Mouse (Mus musculus) heart, postnatal 0 days (tissue): ENCODE data around the gene Rps15a. TPM values are rescaled to one million over a fixed set of nuclear protein-coding genes. Genes with fewer than 3 reads are reported as not detected.

Source experiments
- ATAC-seq: fragments of 200-750 bp; cut with Nextera tagmentation; 2 replicates; pipeline ENCODE4 v1.8.0; 2017; ENCODE audit warnings: low read depth, moderate number of reproducible peaks, moderate library complexity; ENCODE audit not compliant: insufficient read depth
- DNase-seq: peaks from one replicate; pipeline ENCODE4 v3.0.0-alpha.2; 2016; ENCODE audit warnings: low spot score
- H3K27ac ChIP-seq: fragments of 300-500 bp; sonication (generic); 2 replicates; pipeline ENCODE4 v1.5.1; 2014; ENCODE audit warnings: low read depth, mild to moderate bottlenecking
- H3K27me3 ChIP-seq: fragments of 300-500 bp; sonication (generic); 2 replicates; pipeline ENCODE4 v1.6.1; 2014; ENCODE audit warnings: low read length, mixed read lengths; ENCODE audit not compliant: control insufficient read depth, insufficient read depth
- H3K36me3 ChIP-seq: fragments of 300-500 bp; sonication (generic); replicated peaks from 2 replicates; pipeline ENCODE4 v1.6.1; 2014; ENCODE audit warnings: low read length, mixed read lengths; ENCODE audit not compliant: control insufficient read depth, insufficient read depth
- H3K4me1 ChIP-seq: fragments of 300-500 bp; sonication (generic); 2 replicates; pipeline ENCODE4 v1.6.1; 2014; ENCODE audit warnings: antibody characterized with exemption; ENCODE audit not compliant: control insufficient read depth, insufficient read depth
- H3K4me2 ChIP-seq: fragments of 300-500 bp; sonication (generic); 2 replicates; pipeline ENCODE4 v1.6.1; 2014; ENCODE audit warnings: low read depth, mild to moderate bottlenecking, low read length, moderate library complexity
- H3K4me3 ChIP-seq: fragments of 300-500 bp; sonication (generic); 2 replicates; pipeline ENCODE4 v1.5.1; 2014; ENCODE audit warnings: low read depth, low read length
- H3K9ac ChIP-seq: fragments of 300-500 bp; sonication (generic); replicated peaks from 2 replicates; pipeline ENCODE4 v1.6.1; 2014; ENCODE audit warnings: low read depth, low read length, mixed read lengths
- H3K9me3 ChIP-seq: fragments of 300-500 bp; sonication (generic); replicated peaks from 2 replicates; pipeline ENCODE4 v1.6.1; 2016; ENCODE audit warnings: low read length; ENCODE audit not compliant: control insufficient read depth
- CTCF ChIP-seq: IDR thresholded peaks from 2 replicates; pipeline ENCODE4 v1.5.1; 2016; ENCODE audit warnings: antibody characterized with exemption, control low read depth, low read depth
- EP300 ChIP-seq: IDR thresholded peaks from 2 replicates; pipeline ENCODE4 v1.6.1; 2016; ENCODE audit warnings: antibody characterized with exemption, low read depth
- WGBS: fragments of 180-500 bp; shearing (Covaris S2); extraction: QIAGEN DNeasy Blood & Tissue Kit; methylation state at CpG from one replicate; pipeline ENCODE4 v1.1.7; 2014; 5-methylcytosine and 5-hydroxymethylcytosine counted together
- polyA plus RNA-seq: library from polyadenylated mRNA; unstranded; fragments of >200 nt; fragmentation: Nextera tagmentation; extraction: Ambion mirVana; gene quantifications from 2 replicates; pipeline ENCODE4 v1.2.1, GENCODE M21; 2015
- total RNA-seq: library from RNA; depleted of rRNA; stranded (reverse); fragments of >200 nt; gene quantifications from 2 replicates; pipeline ENCODE4 v1.2.3, GENCODE M21; 2014; ENCODE audit warnings: low replicate concordance; rRNA removed

The Rps15a gene
- total and polyA plus RNA-seq, 2 experiments from 2014 or later = 397 to 413 TPM

DNA sequence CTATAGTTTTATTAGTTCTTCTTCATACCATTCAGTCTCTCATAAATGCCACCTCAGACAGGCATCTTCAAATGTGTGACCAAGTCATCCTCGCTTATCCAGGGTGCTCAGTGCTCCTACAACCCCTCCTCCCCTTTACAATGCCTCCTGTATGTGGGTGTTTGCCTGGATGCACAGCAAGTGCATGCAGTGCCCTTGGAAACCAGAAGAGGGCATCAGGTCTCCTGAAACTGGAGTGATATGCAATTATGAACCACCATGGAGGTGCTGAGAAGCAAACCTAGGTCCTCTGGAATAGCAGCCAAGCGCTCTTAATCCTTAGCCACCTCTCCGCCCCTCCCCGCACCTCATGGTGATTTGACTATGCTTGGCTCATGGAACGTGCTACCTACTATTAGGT lies 36.9 kb downstream of the Rps15a start:
- H3K9me3 ChIP-seq = no peaks in the 10 kb centered on the region

GRCm38 (mm10) chr7:118067261-118067660 lies 48.7 kb downstream of the Rps15a start:
- Histone ChIP-seq H3K9ac (no peak overlapping the region), H3K27me3 (no peaks in the 10 kb centered on the region), H3K27ac (no peak overlapping the region), H3K36me3 (no peaks in the 10 kb centered on the region), H3K4me3 (no peak overlapping the region), H3K9me3 (no peaks in the 10 kb centered on the region), H3K4me2 (no peak overlapping the region), H3K4me1 (no peaks in the 10 kb centered on the region)
- ATAC-seq (no peak), DNase-seq (no peak)
- WGBS = 91% methylated on average over 5 of the region's 5 CpGs
- TF ChIP-seq EP300 (no peak), CTCF (no peak)

More for the DNA sequence above, 36.9 kb downstream of the Rps15a start:
- ATAC-seq = no peak
- no peak for TF ChIP-seq EP300
- TF ChIP-seq CTCF = no peak
- 83% methylated on average over 5 of the region's 5 CpGs for WGBS
- Histone ChIP-seq H3K27me3 (no peaks in the 10 kb centered on the region), H3K4me2 (no peak overlapping the region), H3K4me3 (no peak overlapping the region), H3K36me3 (no peaks in the 10 kb centered on the region), H3K4me1 (no peaks in the 10 kb centered on the region), H3K27ac (no peak overlapping the region), H3K9ac (no peak overlapping the region)
- no peak for DNase-seq

- Histone ChIP-seq H3K4me2 (no peak overlapping the region), H3K9me3 (0 out of 2 replicates have a peak, but pooled peaks cover 9% of the 10 kb centered on the region), H3K27me3 (no peaks in the 10 kb centered on the region), H3K27ac (no peak overlapping the region), H3K4me3 (no peak overlapping the region), H3K4me1 (no peaks in the 10 kb centered on the region), H3K36me3 (no peaks in the 10 kb centered on the region), H3K9ac (no peak overlapping the region)
- DNase-seq (no peak), ATAC-seq (no peak)
- WGBS = 67% methylated on average over 6 of the region's 6 CpGs
- no peak for TF ChIP-seq CTCF
- TF ChIP-seq EP300 = no peak
Measured at GRCm38 (mm10) chr7:118056300-118056699, 59.7 kb downstream of the Rps15a start.

Other genes starting within 250 kb of the Rps15a start
- gene Arl6ip1, start 13.5 kb upstream of the Rps15a start, total RNA-seq = 125 and 331 TPM in 2 replicates
- gene Arl6ip1, start 13.5 kb upstream of the Rps15a start, polyA plus RNA-seq = 141 and 159 TPM in 2 replicates
- gene Smg1, start 127.5 kb upstream of the Rps15a start, total RNA-seq = 35.2 and 36.6 TPM in 2 replicates
- gene Smg1, start 127.5 kb upstream of the Rps15a start, polyA plus RNA-seq = 8.4 and 8.7 TPM in 2 replicates